Mouse (Mus musculus): ENCODE measurements at regions not wholly inside any gene's neighbourhood (a gene's known extent, or its start where the extent isn't known, plus 50 kb on each side); places are given as distances from the start of the nearest gene placed in this dataset.

DNA sequence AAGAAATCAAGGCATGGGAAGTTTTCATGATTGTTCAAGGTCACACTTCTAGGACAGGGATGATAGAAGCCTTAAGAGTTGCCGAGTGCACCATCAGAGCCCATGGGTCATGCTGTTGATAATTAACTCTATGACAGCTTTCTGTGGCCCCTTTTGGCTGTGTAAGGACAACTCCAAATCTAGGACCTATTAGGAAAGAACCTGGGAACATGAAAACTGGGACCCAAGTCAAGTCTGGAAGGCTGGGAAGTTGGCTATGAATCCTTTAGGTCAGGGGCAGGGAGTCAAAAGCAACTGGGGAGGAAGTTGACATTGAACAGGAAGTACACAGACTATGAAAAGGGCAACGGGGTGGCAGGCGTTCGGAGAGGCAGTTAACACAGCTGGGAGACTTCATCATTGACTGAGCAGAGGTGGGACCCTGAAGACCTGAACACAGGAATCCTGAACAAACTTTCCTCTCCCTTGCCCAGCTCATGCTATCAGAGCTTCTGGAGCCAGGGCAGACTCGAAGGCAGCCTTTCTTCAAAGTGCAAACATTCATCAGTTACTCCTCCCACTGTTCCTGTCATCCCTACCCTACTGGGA is 98.1 kb upstream of the Zfand5 start:
- TF ChIP-seq POLR2A (IDR thresholded peaks at IDR 0.05; ENCODE audit: insufficient read depth, low read depth, low read length) = no peak
- no peak for TF ChIP-seq CTCF (IDR thresholded peaks at IDR 0.05)
- no peak for TF ChIP-seq EP300 (IDR thresholded peaks at IDR 0.05; ENCODE audit: insufficient read depth, low read depth, low read length)

Measured in heart, adult 2 months (tissue).